Mouse (Mus musculus) thymus, adult 2 months (tissue): Measurements from ENCODE around the gene Fzd5. TPM values are rescaled to one million over a fixed set of nuclear protein-coding genes. Genes with fewer than 3 reads are reported as not detected.

Experiments
- DNase-seq: peaks from one replicate; pipeline ENCODE4 v3.0.0; 2021
- H3K27ac ChIP-seq: fragments of 200-500 bp; 2 replicates; pipeline ENCODE4 v1.5.1; 2012; ENCODE audit warnings: low read length, control low read depth; ENCODE audit not compliant: control insufficient read depth, insufficient read depth
- H3K27me3 ChIP-seq: fragments of 200-500 bp; 2 replicates; pipeline ENCODE4 v1.6.1; 2012; ENCODE audit warnings: mild to moderate bottlenecking, low read length, moderate library complexity, mixed read lengths; ENCODE audit not compliant: control insufficient read depth, insufficient read depth
- H3K36me3 ChIP-seq: fragments of 200-500 bp; 2 replicates; pipeline ENCODE4 v1.6.1; 2012; ENCODE audit warnings: mild to moderate bottlenecking, low read length, moderate library complexity; ENCODE audit not compliant: control insufficient read depth, insufficient read depth
- H3K4me1 ChIP-seq: fragments of 200-500 bp; replicated peaks from 2 replicates; pipeline ENCODE4 v1.6.1; 2012; ENCODE audit warnings: low read length; ENCODE audit not compliant: control insufficient read depth, insufficient read depth
- H3K4me3 ChIP-seq: fragments of 200-500 bp; 2 replicates; pipeline ENCODE4 v1.5.1; 2012; ENCODE audit warnings: mild to moderate bottlenecking, low read length, control low read depth, moderate library complexity; ENCODE audit not compliant: control insufficient read depth, insufficient read depth
- CTCF ChIP-seq: fragments of 200-500 bp; IDR thresholded peaks from 2 replicates; pipeline ENCODE4 v1.5.1; 2012; ENCODE audit warnings: mild to moderate bottlenecking, control low read depth, low read length, moderate library complexity, borderline replicate concordance; ENCODE audit not compliant: control insufficient read depth, poor library complexity, insufficient read depth; ENCODE audit errors: extremely low read depth
- POLR2A ChIP-seq: fragments of 200-500 bp; IDR thresholded peaks from 2 replicates; pipeline ENCODE4 v1.6.1; 2012; ENCODE audit warnings: mild to moderate bottlenecking, low read length, control low read depth, moderate library complexity; ENCODE audit not compliant: control insufficient read depth, poor library complexity, insufficient read depth; ENCODE audit errors: extremely low read depth
- WGBS: fragments of 180-500 bp; shearing (Covaris S2); methylation state at CpG from one replicate; pipeline ENCODE4 v1.1.7; 2018; 5-methylcytosine and 5-hydroxymethylcytosine counted together
- polyA plus RNA-seq: library from polyadenylated mRNA; depleted of rRNA; stranded (reverse); fragments of >200 nt; gene quantifications from 2 replicates; pipeline ENCODE4 v1.2.3, GENCODE M21; 2012

The Fzd5 gene
- polyA plus RNA-seq, 1 experiment = 8.2 TPM

DNA sequence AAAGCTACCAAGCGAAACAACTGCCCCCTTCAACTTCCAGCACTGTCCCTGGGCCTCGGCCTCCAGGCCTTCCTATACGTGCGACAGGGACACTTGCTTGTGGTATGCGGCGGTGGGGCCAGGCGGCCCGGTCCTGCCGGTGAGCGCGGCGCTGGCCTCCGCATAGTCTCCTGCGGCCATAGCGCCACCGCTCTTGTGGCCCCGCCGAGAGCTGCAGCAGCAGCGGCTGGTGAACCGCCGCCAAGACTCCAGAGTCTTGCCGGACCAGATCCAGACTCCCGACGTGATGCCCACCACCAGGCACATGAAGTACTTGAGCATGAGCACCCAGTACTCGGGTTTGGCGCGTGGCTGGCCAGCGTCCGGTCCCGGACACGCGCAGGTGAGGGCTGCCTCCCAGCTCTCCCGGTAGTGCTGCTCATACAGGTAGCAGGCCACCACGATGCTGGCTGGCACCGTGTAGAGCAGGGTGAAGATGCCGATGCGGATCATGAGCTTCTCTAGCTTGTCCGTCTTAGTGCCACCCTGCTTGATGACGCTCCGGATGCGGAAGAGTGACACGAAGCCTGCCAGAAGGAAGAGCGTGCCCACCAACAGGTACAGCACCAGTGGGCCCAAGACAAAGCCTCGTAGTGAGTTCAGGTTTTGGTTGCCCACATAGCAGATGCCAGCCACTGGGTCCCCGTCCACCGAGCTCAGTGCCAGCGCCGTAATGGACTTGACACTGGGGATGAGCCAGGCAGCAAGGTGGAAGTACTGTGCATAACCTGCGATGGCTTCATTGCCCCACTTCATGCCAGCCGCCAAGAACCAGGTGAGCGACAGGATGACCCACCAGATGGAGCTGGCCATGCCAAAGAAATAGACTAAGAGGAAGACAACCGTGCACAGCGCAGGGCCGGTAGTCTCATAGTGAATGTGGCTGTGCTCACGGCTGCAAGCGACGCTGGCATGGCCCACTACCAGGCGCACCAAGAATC, 2.5 kb downstream of the Fzd5 start:
- Histone ChIP-seq H3K27ac (no peak overlapping the region), H3K36me3 (no peaks in the 10 kb centered on the region), H3K27me3 (no peaks in the 10 kb centered on the region), H3K4me3 (peak overlapping the region; percentile 27), H3K4me1 (peaks cover 23% of the 10 kb centered on the region)
- TF ChIP-seq CTCF (no peak), POLR2A (0 out of 2 replicates have a peak, but pooled peaks have one; percentile 22)
- no peak for DNase-seq
- WGBS = 70% methylated on average over 58 of the region's 58 CpGs

DNA sequence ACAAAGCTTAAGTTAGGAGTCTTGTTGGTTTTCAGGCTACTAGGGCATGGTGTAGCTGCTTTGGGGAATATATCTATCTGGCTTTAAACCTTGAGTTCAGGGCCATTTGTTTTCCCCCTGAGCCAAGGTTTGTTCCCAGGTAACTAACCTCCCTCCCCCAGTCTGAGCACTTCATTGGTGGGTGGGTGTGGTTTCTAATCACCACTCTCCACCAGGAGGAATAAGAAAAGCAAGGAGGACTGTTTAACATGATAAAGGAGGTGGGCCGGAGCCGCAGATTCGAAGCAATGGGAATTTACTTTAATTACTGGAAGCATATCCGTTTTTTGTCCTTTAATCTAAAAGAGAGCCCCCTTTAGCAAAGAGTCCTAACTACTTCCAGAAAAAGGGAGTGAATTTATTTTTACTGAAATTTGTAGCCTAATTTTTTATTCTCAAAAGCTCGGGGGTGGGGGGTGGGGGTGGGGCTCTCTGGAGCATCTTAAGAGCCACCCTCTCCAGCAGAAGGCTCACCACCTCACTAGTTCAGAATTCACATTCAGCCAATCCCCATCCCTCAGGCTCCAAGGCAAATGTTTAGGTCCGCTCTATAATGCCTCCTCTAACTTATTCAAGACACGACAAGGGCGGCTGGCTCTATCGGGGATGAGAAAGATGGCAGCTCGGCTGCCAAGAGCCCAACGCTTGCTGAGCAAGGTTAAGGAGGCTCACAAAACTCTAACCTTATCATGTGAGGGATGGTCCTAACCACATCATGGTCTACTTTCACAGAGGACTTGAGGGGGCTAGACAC, 3.9 kb downstream of the Fzd5 start:
- 95% methylated on average over 11 of the region's 11 CpGs for WGBS
- no peak for DNase-seq
- no peaks in the 10 kb centered on the region for H3K27me3 ChIP-seq
- H3K4me1 ChIP-seq = peaks cover 20% of the 10 kb centered on the region
- no peak overlapping the region for H3K4me3 ChIP-seq
- no peak overlapping the region for H3K27ac ChIP-seq
- H3K36me3 ChIP-seq = no peaks in the 10 kb centered on the region
- TF ChIP-seq POLR2A = no peak
- no peak for TF ChIP-seq CTCF

DNA sequence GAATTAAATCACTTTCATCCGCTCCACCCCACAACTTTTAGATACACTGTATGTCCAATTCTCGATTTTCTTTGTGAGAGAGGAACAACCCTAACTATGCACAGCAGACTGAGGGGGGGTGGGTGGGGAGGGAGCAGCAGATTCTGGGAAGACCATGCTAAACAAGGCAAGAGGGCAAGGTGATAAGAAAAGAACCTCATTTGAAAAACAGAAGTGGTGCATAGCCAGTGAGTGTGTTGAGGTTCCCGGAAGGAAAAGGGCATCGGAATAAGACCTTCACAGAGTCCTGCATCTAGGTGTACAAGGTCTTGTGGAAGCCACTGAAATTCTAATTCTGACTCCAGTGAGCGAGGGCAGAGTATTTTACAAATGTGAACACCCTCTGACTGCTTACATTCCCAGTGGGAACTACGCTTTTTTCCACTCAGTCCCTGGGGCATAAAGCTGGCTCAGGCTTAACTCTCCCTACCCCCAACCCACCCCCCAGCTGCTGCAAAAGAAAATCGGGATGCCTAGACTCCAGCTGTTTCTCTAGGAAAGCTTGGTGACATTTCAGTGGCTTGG, 4.8 kb downstream of the Fzd5 start:
- Histone ChIP-seq H3K36me3 (no peaks in the 10 kb centered on the region), H3K27me3 (no peaks in the 10 kb centered on the region), H3K27ac (no peak overlapping the region), H3K4me1 (peaks cover 17% of the 10 kb centered on the region), H3K4me3 (no peak overlapping the region)
- no peak for TF ChIP-seq POLR2A
- no peak for TF ChIP-seq CTCF
- no peak for DNase-seq
- 93% methylated on average over 7 of the region's 7 CpGs for WGBS

DNA sequence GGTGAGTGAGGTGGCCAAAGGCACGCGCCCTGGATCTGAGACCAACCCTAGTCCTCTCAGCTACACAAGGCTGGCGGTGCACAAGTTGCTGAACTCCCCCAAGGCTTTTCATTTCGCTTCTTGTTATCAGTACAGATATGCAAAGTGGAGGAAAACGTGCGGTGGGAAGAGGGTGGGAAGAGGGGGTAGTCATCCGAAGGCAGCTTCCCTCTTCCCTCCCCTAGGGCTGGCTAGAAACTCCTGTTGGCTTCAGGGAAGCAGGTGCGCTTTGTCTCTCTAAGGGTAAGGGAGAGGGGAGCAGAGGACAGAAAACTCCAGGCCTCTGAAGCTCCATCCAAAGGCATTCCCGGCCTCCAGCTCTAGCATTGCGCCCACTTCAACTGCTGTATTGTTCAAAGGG, 5.4 kb downstream of the Fzd5 start:
- Histone ChIP-seq H3K27ac (no peak overlapping the region), H3K36me3 (no peaks in the 10 kb centered on the region), H3K4me1 (peaks cover 17% of the 10 kb centered on the region), H3K27me3 (no peaks in the 10 kb centered on the region), H3K4me3 (no peak overlapping the region)
- TF ChIP-seq POLR2A = no peak
- TF ChIP-seq CTCF = no peak
- 97% methylated on average over 10 of the region's 10 CpGs for WGBS
- DNase-seq = no peak

DNA sequence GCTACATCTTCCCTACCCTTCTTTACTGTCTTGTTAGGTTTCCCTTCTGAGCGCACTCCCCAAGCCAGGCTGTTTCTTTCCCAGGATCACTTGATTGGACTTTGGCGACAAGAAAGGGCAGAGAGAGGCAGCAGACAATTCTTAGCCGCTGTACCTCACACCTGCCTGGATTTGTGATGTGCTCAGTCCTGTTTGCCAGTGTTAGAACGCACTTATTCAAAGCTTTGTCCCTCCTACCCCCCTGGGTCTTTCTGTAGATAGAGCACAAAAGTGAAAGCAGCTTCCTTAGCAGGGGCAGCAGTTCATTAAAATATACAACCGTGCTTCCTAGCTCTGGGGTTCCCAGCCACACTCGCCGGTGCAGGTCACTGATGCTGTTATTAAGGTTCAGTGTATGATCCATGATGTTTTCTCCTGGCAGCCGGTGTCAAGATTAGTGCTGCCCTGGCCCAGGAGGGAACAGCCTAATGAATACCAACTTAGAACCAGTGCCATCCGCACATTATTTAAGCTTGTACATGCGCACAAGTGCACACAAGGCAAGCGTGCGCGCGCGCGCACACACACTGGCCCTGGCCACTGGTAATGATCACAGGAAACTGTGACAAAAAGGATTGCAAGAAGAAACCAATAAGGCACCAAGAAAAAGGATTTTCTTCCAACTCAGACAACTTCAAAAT, 6.1 kb downstream of the Fzd5 start:
- no peak for DNase-seq
- no peak overlapping the region for H3K27ac ChIP-seq
- peaks cover 16% of the 10 kb centered on the region for H3K4me1 ChIP-seq
- TF ChIP-seq CTCF (no peak), POLR2A (no peak)
- no peak overlapping the region for H3K4me3 ChIP-seq
- WGBS = 94% methylated on average over 16 of the region's 16 CpGs
- no peaks in the 10 kb centered on the region for H3K36me3 ChIP-seq
- no peaks in the 10 kb centered on the region for H3K27me3 ChIP-seq

DNA sequence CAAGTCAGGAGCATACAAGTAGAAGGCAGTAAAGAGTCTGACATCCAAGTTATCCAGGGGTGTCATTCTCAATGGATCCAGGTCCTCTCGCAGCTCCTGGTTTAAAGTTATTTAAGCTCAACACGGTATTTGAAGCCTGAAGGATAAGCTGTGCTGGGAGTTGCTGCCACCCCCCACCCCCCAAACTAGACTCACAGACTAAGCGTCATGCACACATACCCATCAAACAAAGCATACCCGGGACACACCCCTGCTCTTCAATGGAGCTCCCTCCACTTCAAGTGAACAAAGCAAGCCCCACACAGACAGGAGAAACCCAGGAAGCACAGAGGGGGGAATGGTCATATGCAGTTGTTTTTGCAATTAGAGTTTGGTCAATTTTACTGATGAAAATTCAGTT, 7.5 kb downstream of the Fzd5 start:
- no peak for DNase-seq
- H3K4me3 ChIP-seq = no peak overlapping the region
- TF ChIP-seq CTCF = no peak
- no peak for TF ChIP-seq POLR2A
- no peak overlapping the region for H3K27ac ChIP-seq
- H3K36me3 ChIP-seq = no peaks in the 10 kb centered on the region
- H3K4me1 ChIP-seq = peaks cover 5% of the 10 kb centered on the region; the same call in 1 of the 2 replicates
- H3K27me3 ChIP-seq = no peaks in the 10 kb centered on the region
- WGBS = 93% methylated on average over 4 of the region's 4 CpGs
